Mouse (Mus musculus): Measurements from ENCODE around the gene Gale.
"Not testable (repeated sequence)": the region's sequence is repeated elsewhere in the genome, so short reads cannot be mapped to it uniquely, and the experiment has no call there.

Gale gene

GRCm38 (mm10) chr4:135971805-135972555 is 8.5 kb downstream of the Gale start:
- DNase-seq, result peak; percentile 26

- peak; percentile 92 to 94 for DNase-seq
Measured at GRCm38 (mm10) chr4:135972556-135972906, 9.0 kb downstream of the Gale start, which contains the start of gene Lypla2. Gene Lypla2 (minus strand): TSS chr4:135972626.

GRCm38 (mm10) chr4:135972911-135973811 is 9.6 kb downstream of the Gale start:
- peak in 1 of 2 experiments; percentile 16 for DNase-seq

- peak in 1 of 2 experiments; percentile 33 for DNase-seq
Measured at GRCm38 (mm10) chr4:135976146-135976545, 12.6 kb downstream of the Gale start.

- not testable (repeated sequence) for DNase-seq
Measured at GRCm38 (mm10) chr4:135980223-135980622, 16.7 kb downstream of the Gale start.

GRCm38 (mm10) chr4:135981524-135982063 is 18.1 kb downstream of the Gale start:
- DNase-seq, result peak; percentile 49 to 58

GRCm38 (mm10) chr4:135984556-135984955 is 21.0 kb downstream of the Gale start:
- no peak for DNase-seq

GRCm38 (mm10) chr4:135985193-135985592 is 21.7 kb downstream of the Gale start:
- DNase-seq, result no peak

- no peak for DNase-seq
Measured at GRCm38 (mm10) chr4:135985769-135986168, 22.2 kb downstream of the Gale start.

- no peak for DNase-seq
Measured at GRCm38 (mm10) chr4:135986301-135986942, 22.9 kb downstream of the Gale start.

GRCm38 (mm10) chr4:135986943-135987710 is 23.6 kb downstream of the Gale start, which contains the start of gene Pithd1:
Gene Pithd1 (minus strand): TSS chr4:135987264.
- peak; percentile 95 to 96 for DNase-seq

- no peak for DNase-seq
Measured at GRCm38 (mm10) chr4:135987714-135988113, 24.2 kb downstream of the Gale start.

- no peak for DNase-seq
Measured at GRCm38 (mm10) chr4:135993941-135994340, 30.4 kb downstream of the Gale start.

GRCm38 (mm10) chr4:135995118-135995517 is 31.6 kb downstream of the Gale start:
- DNase-seq, result no peak

- DNase-seq, result no peak
Measured at GRCm38 (mm10) chr4:136004107-136004675, 40.7 kb downstream of the Gale start.

- no peak for DNase-seq
Measured at GRCm38 (mm10) chr4:136004921-136005320, 41.4 kb downstream of the Gale start.

- DNase-seq, result no peak
Measured at GRCm38 (mm10) chr4:136006821-136007220, 43.3 kb downstream of the Gale start.

- no peak for DNase-seq
Measured at GRCm38 (mm10) chr4:136008782-136009447, 45.4 kb downstream of the Gale start.

- no peak for DNase-seq
Measured at GRCm38 (mm10) chr4:136010586-136010985, 47.1 kb downstream of the Gale start.

- DNase-seq, result no peak
Measured at GRCm38 (mm10) chr4:136016059-136016602, 52.6 kb downstream of the Gale start.

Measured in cerebellum, postnatal 14 days (tissue).